Mouse (Mus musculus) C2C12 (cell line): Measurements from ENCODE around the gene Erbb4.

Source experiments
- CTCF ChIP-seq: IDR thresholded peaks from one replicate; pipeline ENCODE4 v1.5.1; 2011; ENCODE audit not compliant: control insufficient read depth, insufficient read depth, insufficient read length
- FOSL1 ChIP-seq: IDR thresholded peaks from one replicate; pipeline ENCODE4 v1.8.0; 2011; ENCODE audit warnings: mild to moderate bottlenecking, low read length; ENCODE audit not compliant: poor library complexity, insufficient read depth, severe bottlenecking
- MAX ChIP-seq: IDR thresholded peaks from one replicate; pipeline ENCODE4 v1.6.1; 2011; ENCODE audit warnings: mild to moderate bottlenecking, control low read depth
- MYOD1 ChIP-seq: IDR thresholded peaks from one replicate; pipeline ENCODE4 v1.6.1; 2011; ENCODE audit warnings: low read depth; ENCODE audit not compliant: control insufficient read depth, insufficient read length
- MYOG ChIP-seq: IDR thresholded peaks from one replicate; pipeline ENCODE4 v1.6.1; 2011; ENCODE audit not compliant: control insufficient read depth, insufficient read length; ENCODE audit errors: extremely low read depth

DNA sequence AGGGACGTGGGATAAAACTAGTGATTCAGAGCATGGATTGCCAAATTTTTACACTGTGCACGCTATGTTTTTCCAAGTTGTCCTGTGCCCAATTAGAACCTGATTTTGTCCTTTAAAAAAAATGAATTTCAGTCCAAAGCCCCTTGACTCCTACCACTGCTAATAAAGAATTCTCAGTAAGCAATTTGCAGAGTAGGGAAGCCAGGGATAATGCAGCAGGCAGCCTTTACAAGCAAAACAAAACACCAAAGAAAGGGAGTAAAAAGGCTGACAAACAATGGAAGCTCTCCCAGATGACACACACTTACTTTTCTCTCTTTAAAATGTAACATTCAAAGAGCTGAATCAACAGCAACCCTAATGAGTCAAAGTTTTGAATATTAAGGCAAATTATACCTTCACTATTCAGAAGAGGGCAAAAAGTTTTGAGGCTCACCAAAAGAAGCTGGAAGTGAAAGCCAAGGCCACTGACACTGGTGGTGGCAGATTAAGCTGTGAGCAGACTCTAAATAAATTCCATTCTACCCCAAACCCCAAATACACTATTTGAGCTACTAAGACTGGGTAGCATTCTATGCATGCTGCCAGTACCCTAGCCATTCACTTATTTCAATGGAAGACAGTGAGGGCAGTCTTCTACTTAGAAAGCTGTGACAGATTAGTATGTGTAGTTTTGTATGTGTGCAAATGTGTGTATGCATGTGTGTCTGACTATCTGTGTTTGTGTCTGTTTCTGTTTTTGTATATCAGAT is 146.3 kb downstream of the Erbb4 start:
- TF ChIP-seq CTCF (no peak), MYOG (no peak), FOSL1 (no peak), MAX (no peak), MYOD1 (no peak)
